Mouse (Mus musculus): ENCODE measurements around the gene Cfb. TPM values are rescaled to one million over a fixed set of nuclear protein-coding genes. Genes with fewer than 3 reads are reported as not detected.
A peak's percentile ranks its signal among the peaks of the same experiment; 100 is the strongest.
"Not testable (repeated sequence)": the region's sequence is repeated elsewhere in the genome, so short reads cannot be mapped to it uniquely, and the experiment has no call there.

Gene Cfb
- polyA plus RNA-seq, 1 experiment from 2014 or later: 2.6 TPM

DNA sequence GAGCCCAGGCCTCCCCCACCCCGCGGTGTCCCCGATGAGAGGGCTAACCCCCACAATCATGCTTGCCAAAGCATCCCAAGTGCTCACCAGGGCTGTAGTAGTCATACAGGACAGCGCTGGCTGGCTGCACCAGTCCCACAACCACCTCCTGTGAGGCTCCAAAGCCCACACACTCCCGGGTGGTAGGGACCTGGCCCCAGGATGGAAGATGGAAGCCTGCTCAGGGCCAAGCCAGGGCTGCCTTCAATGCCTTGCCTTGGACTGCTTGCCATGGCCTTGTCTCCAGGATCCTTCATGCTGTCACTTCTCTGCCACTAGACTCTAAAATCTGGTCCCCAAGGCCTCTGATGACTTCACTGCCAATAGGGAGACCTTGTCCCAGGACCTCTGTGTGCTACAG is 51.9 kb downstream of the Cfb start:
- H3K27ac ChIP-seq (ENCODE audit: low read depth, low read length); H3K4me3 ChIP-seq (ENCODE audit: low read depth, low read length); H3K9ac ChIP-seq (ENCODE audit: low read length); ATAC-seq (replicated peaks; ENCODE audit: low FRiP score); H3K4me1 ChIP-seq (replicated peaks; ENCODE audit: control insufficient read depth, insufficient read depth, low read length); H3K4me2 ChIP-seq (ENCODE audit: low read depth, low read length, severe bottlenecking); H3K9me3 ChIP-seq (ENCODE audit: control insufficient read depth, low read length); H3K36me3 ChIP-seq (ENCODE audit: control insufficient read depth, insufficient read depth, low read length); H3K27me3 ChIP-seq (ENCODE audit: control insufficient read depth, insufficient read depth, low read length): not testable (repeated sequence)
- peak; percentile 48 for DNase-seq (ENCODE audit: low spot score)
- 88% methylated on average over 5 of the region's 5 CpGs for WGBS

DNA sequence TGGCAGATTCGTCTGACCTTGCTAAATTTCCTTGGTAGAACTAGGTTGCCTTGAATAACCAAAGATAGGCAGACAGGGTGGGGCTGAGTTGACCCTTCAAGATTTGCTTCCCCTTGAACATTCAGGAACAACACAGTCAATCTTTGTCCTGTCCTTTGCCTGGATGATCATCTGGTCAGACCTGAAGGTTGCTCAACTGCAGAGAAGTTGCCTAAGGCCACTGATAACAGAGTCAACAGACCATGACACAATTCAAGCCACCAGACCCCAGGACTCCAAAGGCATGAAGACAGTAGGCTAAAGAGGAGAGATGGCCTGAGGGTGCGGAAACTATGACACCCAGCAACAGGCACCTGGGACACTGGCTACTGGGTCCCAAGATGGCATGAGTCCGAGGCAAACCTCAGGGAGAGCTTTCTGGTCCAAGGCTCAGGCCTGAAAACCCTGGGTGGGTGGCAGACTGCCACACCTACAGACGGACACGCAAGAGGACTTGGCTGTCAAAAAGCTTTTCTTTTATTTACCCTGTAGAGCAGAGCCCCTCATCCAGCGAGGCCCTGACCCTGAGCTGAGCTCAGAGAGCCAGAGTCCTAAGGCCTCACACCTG is 53.6 kb downstream of the Cfb start:
- no peak overlapping the region for H3K4me2 ChIP-seq (ENCODE audit: low read depth, low read length, severe bottlenecking)
- H3K27ac ChIP-seq (ENCODE audit: low read depth, low read length): no peak overlapping the region
- H3K27me3 ChIP-seq (ENCODE audit: control insufficient read depth, insufficient read depth, low read length): no peaks in the 10 kb centered on the region
- no peak for ATAC-seq (replicated peaks; ENCODE audit: low FRiP score)
- WGBS: 81% methylated on average over 6 of the region's 6 CpGs
- peaks cover 3% of the 10 kb centered on the region; the same call in 1 of the 2 replicates for H3K9me3 ChIP-seq (ENCODE audit: control insufficient read depth, low read length)
- no peaks in the 10 kb centered on the region for H3K36me3 ChIP-seq (ENCODE audit: control insufficient read depth, insufficient read depth, low read length)
- no peaks in the 10 kb centered on the region for H3K4me1 ChIP-seq (replicated peaks; ENCODE audit: control insufficient read depth, insufficient read depth, low read length)
- no peak overlapping the region for H3K9ac ChIP-seq (ENCODE audit: low read length)
- no peak overlapping the region for H3K4me3 ChIP-seq (ENCODE audit: low read depth, low read length)
- DNase-seq (ENCODE audit: low spot score): peak; percentile 22

DNA sequence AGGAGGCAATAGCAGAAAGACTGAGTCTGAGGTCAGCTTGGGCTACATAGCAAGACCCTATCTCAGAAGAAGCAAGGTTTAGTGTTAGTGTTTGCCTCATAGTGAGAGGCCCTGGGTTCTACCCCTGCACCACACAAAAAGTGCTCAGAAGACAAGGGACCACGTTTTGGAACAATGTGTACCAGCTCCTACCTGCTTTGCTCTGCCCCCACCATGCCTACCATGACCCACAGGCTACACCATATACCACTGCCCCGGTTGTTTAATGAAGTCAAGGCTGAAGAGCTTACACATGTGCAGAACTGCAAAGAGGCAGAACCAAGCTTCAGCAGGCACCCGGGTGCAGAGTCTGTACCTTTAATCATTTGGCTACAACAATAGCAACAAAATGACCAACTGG is 55.1 kb downstream of the Cfb start:
- no peaks in the 10 kb centered on the region for H3K36me3 ChIP-seq (ENCODE audit: control insufficient read depth, insufficient read depth, low read length)
- no peak overlapping the region for H3K4me2 ChIP-seq (ENCODE audit: low read depth, low read length, severe bottlenecking)
- no peaks in the 10 kb centered on the region for H3K4me1 ChIP-seq (replicated peaks; ENCODE audit: control insufficient read depth, insufficient read depth, low read length)
- 60% methylated on average over 3 of the region's 3 CpGs for WGBS
- no peak overlapping the region for H3K9ac ChIP-seq (ENCODE audit: low read length)
- no peak for DNase-seq (ENCODE audit: low spot score)
- peaks cover 3% of the 10 kb centered on the region; the same call in 1 of the 2 replicates for H3K9me3 ChIP-seq (ENCODE audit: control insufficient read depth, low read length)
- H3K27me3 ChIP-seq (ENCODE audit: control insufficient read depth, insufficient read depth, low read length): no peaks in the 10 kb centered on the region
- H3K4me3 ChIP-seq (ENCODE audit: low read depth, low read length): no peak overlapping the region
- no peak overlapping the region for H3K27ac ChIP-seq (ENCODE audit: low read depth, low read length)
- no peak for ATAC-seq (replicated peaks; ENCODE audit: low FRiP score)

Small RNAs within 50 kb of the gene (microRNA-seq; reads per million reads assigned to microRNA genes)
- gene Mir6970 (ENCODE audit: insufficient number of aligned reads): not detected
- 3.4 reads per million for gene Mir6971 (ENCODE audit: insufficient number of aligned reads)
- not detected for gene Mir6972 (ENCODE audit: insufficient number of aligned reads)

Other genes with a start within 250 kb of the Cfb start
- gene Egfl8, start 246.5 kb downstream of the Cfb start, polyA plus RNA-seq (2014; fragmentation: Nextera tagmentation; extraction: Ambion mirVana): 1.6 and 2.3 TPM in 2 replicates
- 26.4 and 29.0 TPM in 2 replicates for gene Ppt2, start 234.0 kb downstream of the Cfb start, polyA plus RNA-seq (2014; fragmentation: Nextera tagmentation; extraction: Ambion mirVana)
- gene Prrt1, start 233.0 kb downstream of the Cfb start, polyA plus RNA-seq (2014; fragmentation: Nextera tagmentation; extraction: Ambion mirVana): 2.4 and 2.7 TPM in 2 replicates
- gene Fkbpl, start 217.8 kb downstream of the Cfb start, polyA plus RNA-seq (2014; fragmentation: Nextera tagmentation; extraction: Ambion mirVana): 14.5 and 18.2 TPM in 2 replicates
- 79.5 and 82.9 TPM in 2 replicates for gene Atf6b, start 215.4 kb downstream of the Cfb start, polyA plus RNA-seq (2014; fragmentation: Nextera tagmentation; extraction: Ambion mirVana)
- 0.03 TPM in 1 of 2 replicates, not detected in the other for gene Tnxb, start 192.0 kb downstream of the Cfb start, polyA plus RNA-seq (2014; fragmentation: Nextera tagmentation; extraction: Ambion mirVana)
- 0.05 TPM in 1 of 2 replicates, not detected in the other for gene C4b, start 118.6 kb downstream of the Cfb start, polyA plus RNA-seq (2014; fragmentation: Nextera tagmentation; extraction: Ambion mirVana)
- not detected in 2 replicates for gene Cyp21a1, start 58.0 kb downstream of the Cfb start, polyA plus RNA-seq (2014; fragmentation: Nextera tagmentation; extraction: Ambion mirVana)
- 26.3 and 28.3 TPM in 2 replicates for gene Stk19, start 25.6 kb downstream of the Cfb start, polyA plus RNA-seq (2014; fragmentation: Nextera tagmentation; extraction: Ambion mirVana)
- 78.5 and 84.9 TPM in 2 replicates for gene Dxo, start 25.5 kb downstream of the Cfb start, polyA plus RNA-seq (2014; fragmentation: Nextera tagmentation; extraction: Ambion mirVana)
- gene Skiv2l, start 12.3 kb downstream of the Cfb start, polyA plus RNA-seq (2014; fragmentation: Nextera tagmentation; extraction: Ambion mirVana): 53.1 and 55.1 TPM in 2 replicates
- gene Nelfe, start 12.1 kb downstream of the Cfb start, polyA plus RNA-seq (2014; fragmentation: Nextera tagmentation; extraction: Ambion mirVana): 143 and 144 TPM in 2 replicates
- gene Zbtb12, start 17.0 kb upstream of the Cfb start, polyA plus RNA-seq (2014; fragmentation: Nextera tagmentation; extraction: Ambion mirVana): 2.1 and 2.8 TPM in 2 replicates
- not detected in 2 replicates for gene Gm20547, start 19.5 kb upstream of the Cfb start, polyA plus RNA-seq (2014; fragmentation: Nextera tagmentation; extraction: Ambion mirVana)
- 1.1 and 1.7 TPM in 2 replicates for gene C2, start 35.7 kb upstream of the Cfb start, polyA plus RNA-seq (2014; fragmentation: Nextera tagmentation; extraction: Ambion mirVana)
- gene Ehmt2, start 36.0 kb upstream of the Cfb start, polyA plus RNA-seq (2014; fragmentation: Nextera tagmentation; extraction: Ambion mirVana): 90.4 and 96.8 TPM in 2 replicates
- gene Slc44a4, start 51.9 kb upstream of the Cfb start, polyA plus RNA-seq (2014; fragmentation: Nextera tagmentation; extraction: Ambion mirVana): not detected in 2 replicates
- gene Neu1, start 68.7 kb upstream of the Cfb start, polyA plus RNA-seq (2014; fragmentation: Nextera tagmentation; extraction: Ambion mirVana): 12.8 and 13.4 TPM in 2 replicates
- gene Hspa1b, start 96.7 kb upstream of the Cfb start, polyA plus RNA-seq (2014; fragmentation: Nextera tagmentation; extraction: Ambion mirVana): 0.24 TPM in 1 of 2 replicates, not detected in the other
- gene Gm20481, start 107.4 kb upstream of the Cfb start, polyA plus RNA-seq (2014; fragmentation: Nextera tagmentation; extraction: Ambion mirVana): not detected in 2 replicates
- gene Hspa1a, start 109.6 kb upstream of the Cfb start, polyA plus RNA-seq (2014; fragmentation: Nextera tagmentation; extraction: Ambion mirVana): 1.6 TPM in 2 replicates
- 1.7 and 1.8 TPM in 2 replicates for gene Hspa1l, start 110.2 kb upstream of the Cfb start, polyA plus RNA-seq (2014; fragmentation: Nextera tagmentation; extraction: Ambion mirVana)
- gene Lsm2, start 119.3 kb upstream of the Cfb start, polyA plus RNA-seq (2014; fragmentation: Nextera tagmentation; extraction: Ambion mirVana): 288 and 292 TPM in 2 replicates
- 169 and 174 TPM in 2 replicates for gene Vars, start 138.5 kb upstream of the Cfb start, polyA plus RNA-seq (2014; fragmentation: Nextera tagmentation; extraction: Ambion mirVana)
- gene Vwa7, start 154.1 kb upstream of the Cfb start, polyA plus RNA-seq (2014; fragmentation: Nextera tagmentation; extraction: Ambion mirVana): 0.15 and 0.27 TPM in 2 replicates
- 4.0 and 4.1 TPM in 2 replicates for gene Sapcd1, start 165.5 kb upstream of the Cfb start, polyA plus RNA-seq (2014; fragmentation: Nextera tagmentation; extraction: Ambion mirVana)
- gene Msh5, start 184.2 kb upstream of the Cfb start, polyA plus RNA-seq (2014; fragmentation: Nextera tagmentation; extraction: Ambion mirVana): 5.8 and 7.9 TPM in 2 replicates
- gene Clic1, start 187.4 kb upstream of the Cfb start, polyA plus RNA-seq (2014; fragmentation: Nextera tagmentation; extraction: Ambion mirVana): 67.7 and 74.5 TPM in 2 replicates
- gene Ddah2, start 196.5 kb upstream of the Cfb start, polyA plus RNA-seq (2014; fragmentation: Nextera tagmentation; extraction: Ambion mirVana): 489 and 543 TPM in 2 replicates
- 0.20 TPM in 1 of 2 replicates, not detected in the other for gene Ly6g6c, start 202.9 kb upstream of the Cfb start, polyA plus RNA-seq (2014; fragmentation: Nextera tagmentation; extraction: Ambion mirVana)
- gene Mpig6b, start 203.7 kb upstream of the Cfb start, polyA plus RNA-seq (2014; fragmentation: Nextera tagmentation; extraction: Ambion mirVana): 1.3 and 1.6 TPM in 2 replicates
- 0.39 and 0.57 TPM in 2 replicates for gene Ly6g6e, start 214.4 kb upstream of the Cfb start, polyA plus RNA-seq (2014; fragmentation: Nextera tagmentation; extraction: Ambion mirVana)
- 1.7 and 1.8 TPM in 2 replicates for gene Ly6g6d, start 215.5 kb upstream of the Cfb start, polyA plus RNA-seq (2014; fragmentation: Nextera tagmentation; extraction: Ambion mirVana)
- gene Ly6g6f, start 223.1 kb upstream of the Cfb start, polyA plus RNA-seq (2014; fragmentation: Nextera tagmentation; extraction: Ambion mirVana): 0.72 and 0.88 TPM in 2 replicates
- gene Abhd16a, start 226.7 kb upstream of the Cfb start, polyA plus RNA-seq (2014; fragmentation: Nextera tagmentation; extraction: Ambion mirVana): 52.6 and 53.8 TPM in 2 replicates
- gene Ly6g5c, start 245.8 kb upstream of the Cfb start, polyA plus RNA-seq (2014; fragmentation: Nextera tagmentation; extraction: Ambion mirVana): not detected in 2 replicates